Mouse (Mus musculus) forebrain, embryonic 16.5 days (tissue): ENCODE results near the gene Cldn13. TPM values are rescaled to one million over a fixed set of nuclear protein-coding genes. Genes with fewer than 3 reads are reported as not detected.
"Not testable (repeated sequence)": the region's sequence is repeated elsewhere in the genome, so short reads cannot be mapped to it uniquely, and the experiment has no call there.

Source experiments
- ATAC-seq: fragments of 200-750 bp; cut with Nextera tagmentation; 2 replicates; pipeline ENCODE4 v1.8.0; 2017; ENCODE audit warnings: mild to moderate bottlenecking, moderate library complexity
- H3K27ac ChIP-seq: fragments of 300-500 bp; sonication (generic); 2 replicates; pipeline ENCODE4 v1.5.1; 2014; ENCODE audit warnings: low read length, control low read depth
- H3K27me3 ChIP-seq: fragments of 300-500 bp; sonication (generic); replicated peaks from 2 replicates; pipeline ENCODE4 v1.6.1; 2014; ENCODE audit warnings: low read length; ENCODE audit not compliant: control insufficient read depth, insufficient read depth
- H3K36me3 ChIP-seq: fragments of 300-500 bp; sonication (generic); 2 replicates; pipeline ENCODE4 v1.6.1; 2014; ENCODE audit not compliant: control insufficient read depth, insufficient read depth
- H3K4me1 ChIP-seq: fragments of 300-500 bp; sonication (generic); replicated peaks from 2 replicates; pipeline ENCODE4 v1.6.1; 2014; ENCODE audit warnings: low read length; ENCODE audit not compliant: control insufficient read depth, insufficient read depth
- H3K4me2 ChIP-seq: fragments of 300-500 bp; sonication (generic); 2 replicates; pipeline ENCODE4 v1.6.1; 2014; ENCODE audit warnings: mild to moderate bottlenecking, low read length, control low read depth
- H3K4me3 ChIP-seq: fragments of 300-500 bp; sonication (generic); replicated peaks from 2 replicates; pipeline ENCODE4 v1.5.1; 2014; ENCODE audit warnings: mild to moderate bottlenecking, low read length, control low read depth
- H3K9ac ChIP-seq: fragments of 300-500 bp; sonication (generic); replicated peaks from 2 replicates; pipeline ENCODE4 v1.6.1; 2014; ENCODE audit warnings: low read depth, low read length, control low read depth
- H3K9me3 ChIP-seq: fragments of 300-500 bp; sonication (generic); 2 replicates; pipeline ENCODE4 v1.6.1; 2016; ENCODE audit warnings: low read length; ENCODE audit not compliant: control insufficient read depth
- WGBS: fragments of 180-500 bp; shearing (Covaris S2); extraction: QIAGEN DNeasy Blood & Tissue Kit; methylation state at CpG from one replicate; pipeline ENCODE4 v1.1.7; 2014; 5-methylcytosine and 5-hydroxymethylcytosine counted together
- polyA plus RNA-seq: library from polyadenylated mRNA; unstranded; fragments of >200 nt; fragmentation: Nextera tagmentation; extraction: Ambion mirVana; gene quantifications from 2 replicates; pipeline ENCODE4 v1.2.1, GENCODE M21; 2015

Gene Cldn13
- polyA plus RNA-seq, 1 experiment from 2014 or later = not detected

DNA sequence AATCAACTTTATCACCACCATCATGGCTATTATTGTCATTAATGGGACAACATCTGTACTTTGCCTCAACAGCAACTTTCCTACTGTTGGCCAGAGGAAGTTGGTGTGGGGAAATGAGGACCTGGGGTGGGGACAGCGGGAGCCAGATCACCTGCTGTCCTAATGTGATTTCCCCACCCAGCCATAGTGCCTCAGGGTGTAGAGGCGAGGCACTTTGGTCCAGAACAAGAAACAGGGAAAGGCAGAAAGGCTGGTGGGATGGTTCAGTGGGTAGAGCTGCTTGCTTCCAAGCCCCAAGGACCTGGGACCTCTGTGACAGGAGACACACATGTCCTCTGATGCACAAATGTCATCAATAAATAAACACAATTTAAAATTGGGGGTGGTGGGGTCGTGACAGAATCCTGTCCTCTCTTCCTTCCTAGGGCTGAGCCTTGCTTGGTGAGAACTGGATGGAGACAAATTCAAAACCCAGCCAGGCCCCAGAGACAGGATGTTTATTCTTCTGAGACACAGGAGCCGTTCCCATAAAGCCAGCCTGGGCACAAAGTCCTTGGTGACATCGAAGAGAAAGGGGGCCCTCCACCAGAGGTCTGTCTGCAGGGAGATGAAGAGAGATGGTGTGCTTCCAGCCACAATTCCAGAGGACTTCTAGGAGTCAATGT, 32.2 kb upstream of the Cldn13 start:
- no peak overlapping the region for H3K9ac ChIP-seq
- no peaks in the 10 kb centered on the region for H3K36me3 ChIP-seq
- 72% methylated on average over 5 of the region's 5 CpGs for WGBS
- no peaks in the 10 kb centered on the region for H3K4me1 ChIP-seq
- H3K4me3 ChIP-seq = no peak overlapping the region
- H3K4me2 ChIP-seq = no peak overlapping the region
- H3K27me3 ChIP-seq = peaks cover 24% of the 10 kb centered on the region
- ATAC-seq = no peak
- no peak overlapping the region for H3K27ac ChIP-seq
- H3K9me3 ChIP-seq = no peaks in the 10 kb centered on the region

DNA sequence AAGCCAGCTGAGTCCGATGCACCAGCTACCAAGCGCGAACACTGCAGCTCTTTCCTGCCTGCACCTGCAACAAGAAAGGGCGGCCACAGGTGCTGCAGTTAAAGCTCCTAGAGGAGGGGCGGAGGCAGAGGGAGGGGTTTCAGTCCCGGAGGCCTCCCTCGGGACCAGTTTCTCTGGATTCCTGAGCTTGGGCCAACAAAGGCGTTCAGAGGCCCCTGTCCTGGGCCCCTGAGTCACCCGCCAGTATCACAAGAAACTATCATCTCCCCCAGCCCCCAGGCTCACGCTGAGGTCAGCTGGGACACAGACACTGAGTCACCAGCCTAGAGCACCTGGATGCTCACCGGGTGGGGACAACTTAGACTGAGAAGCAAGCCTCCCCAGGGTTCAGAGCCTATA, 31.5 kb upstream of the Cldn13 start, which contains the start of gene Cldn4:
TSS of gene Cldn4 (minus strand) at position 78 of the 399 bp plus-strand sequence.
- H3K4me3 ChIP-seq = no peak within 1 kb of the TSS
- peaks cover 24% of the 10 kb centered on the region for H3K27me3 ChIP-seq
- H3K9me3 ChIP-seq = no peaks in the 10 kb centered on the region
- no peak for ATAC-seq
- H3K4me1 ChIP-seq = no peaks in the 10 kb centered on the region
- 10% methylated on average over 11 of the region's 11 CpGs for WGBS
- H3K9ac ChIP-seq = no peak within 1 kb of the TSS
- no peak within 1 kb of the TSS for H3K27ac ChIP-seq
- no peak within 1 kb of the TSS for H3K4me2 ChIP-seq
- H3K36me3 ChIP-seq = no peaks in the 10 kb centered on the region

DNA sequence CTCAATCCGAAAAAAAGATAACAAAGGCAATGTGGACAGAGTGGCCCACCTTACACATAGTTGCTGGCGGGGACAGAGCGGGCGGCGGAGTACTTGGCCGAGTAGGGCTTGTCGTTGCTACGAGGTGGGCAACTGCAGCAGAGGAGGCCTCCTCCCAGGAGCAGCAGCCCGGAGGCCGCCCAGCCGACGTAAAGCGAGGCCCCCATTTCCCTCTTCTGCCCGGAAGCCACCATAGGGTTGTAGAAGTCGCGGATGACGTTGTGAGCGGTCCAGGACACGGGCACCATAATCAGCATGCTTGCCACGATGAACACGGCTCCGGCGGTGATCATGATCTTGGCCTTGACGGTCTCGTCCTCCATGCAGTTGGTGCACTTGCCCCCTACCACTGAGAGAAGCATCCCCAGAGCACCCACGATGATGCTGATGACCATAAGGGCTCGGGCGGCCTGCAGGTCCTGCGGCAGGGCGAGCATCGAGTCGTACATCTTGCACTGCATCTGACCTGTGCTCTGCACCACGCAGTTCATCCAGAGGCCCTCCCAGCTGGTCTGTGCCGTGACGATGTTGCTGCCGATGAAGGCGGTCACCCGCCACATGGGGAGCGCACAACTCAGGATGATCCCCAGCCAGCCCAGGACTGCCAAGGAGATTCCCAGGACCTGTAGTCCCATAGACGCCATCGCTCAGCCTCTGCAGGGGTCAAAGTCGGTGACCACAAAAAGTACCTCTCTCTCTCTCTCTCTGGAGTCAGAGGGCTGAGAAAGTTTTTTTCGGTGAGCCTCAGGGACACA, 30.9 kb upstream of the Cldn13 start:
- no peak overlapping the region for H3K27ac ChIP-seq
- H3K4me1 ChIP-seq = no peaks in the 10 kb centered on the region
- no peak for ATAC-seq
- no peak overlapping the region for H3K4me2 ChIP-seq
- no peak overlapping the region for H3K4me3 ChIP-seq
- 17% methylated on average over 43 of the region's 43 CpGs for WGBS
- peaks cover 24% of the 10 kb centered on the region for H3K27me3 ChIP-seq
- no peaks in the 10 kb centered on the region for H3K36me3 ChIP-seq
- H3K9me3 ChIP-seq = no peaks in the 10 kb centered on the region
- H3K9ac ChIP-seq = no peak overlapping the region

DNA sequence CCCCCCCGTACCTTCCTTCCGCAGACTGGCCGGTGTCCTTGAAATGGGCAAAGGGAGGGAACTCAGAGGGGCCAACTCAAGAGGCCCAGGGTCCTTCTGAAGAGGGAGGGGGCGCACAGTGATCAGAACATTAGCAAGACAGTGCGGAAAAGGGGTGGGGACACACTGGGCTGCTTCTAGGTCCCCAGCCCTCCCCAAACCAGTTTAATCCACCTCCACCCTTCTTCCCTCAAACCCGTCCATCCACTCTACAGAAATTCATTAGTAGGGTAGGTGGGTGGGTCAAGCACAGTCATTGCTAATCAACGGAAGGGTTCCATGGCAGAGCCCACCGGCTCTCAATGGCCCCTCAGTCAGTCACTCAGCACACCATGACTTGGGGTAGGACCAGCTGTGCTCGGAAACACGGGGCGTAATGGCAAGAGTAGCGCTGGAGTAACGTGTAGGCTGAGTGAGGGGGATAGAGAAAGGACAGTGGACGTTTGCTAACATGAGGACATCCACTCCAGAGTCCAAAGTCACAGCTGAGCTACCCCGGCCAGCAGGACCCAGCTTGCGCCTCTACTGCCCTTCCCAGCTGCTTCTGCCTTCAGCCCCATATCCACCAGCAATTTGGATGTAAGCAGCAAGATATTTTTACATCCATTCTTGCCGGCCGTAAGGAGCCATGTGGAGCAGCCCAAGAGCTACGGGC, 30.1 kb upstream of the Cldn13 start:
- 48% methylated on average over 17 of the region's 19 CpGs for WGBS
- ATAC-seq = no peak
- no peak overlapping the region for H3K4me2 ChIP-seq
- no peak overlapping the region for H3K9ac ChIP-seq
- peaks cover 24% of the 10 kb centered on the region for H3K27me3 ChIP-seq
- no peaks in the 10 kb centered on the region for H3K4me1 ChIP-seq
- no peak overlapping the region for H3K27ac ChIP-seq
- H3K9me3 ChIP-seq = no peaks in the 10 kb centered on the region
- no peak overlapping the region for H3K4me3 ChIP-seq
- H3K36me3 ChIP-seq = no peaks in the 10 kb centered on the region

DNA sequence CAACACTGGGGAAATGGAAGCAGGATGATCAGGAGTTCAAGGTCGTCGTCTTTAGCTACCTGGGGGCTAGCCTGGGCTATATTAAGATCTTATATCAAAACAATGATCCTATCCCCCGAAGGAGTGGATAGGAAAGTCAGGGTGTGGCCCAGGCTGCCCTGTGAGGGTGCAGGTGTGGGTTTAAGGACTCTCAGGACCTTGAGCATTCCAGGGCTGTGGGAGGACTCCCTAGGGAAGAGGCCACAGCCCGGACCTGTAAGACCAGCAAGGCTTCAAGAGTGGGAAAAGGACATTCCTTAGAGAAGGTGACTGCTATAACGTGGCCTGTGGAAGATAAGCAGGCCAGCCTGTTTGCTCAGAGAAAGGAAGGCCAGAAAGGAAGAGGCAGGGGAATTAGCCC, 28.9 kb upstream of the Cldn13 start:
- Histone ChIP-seq H3K27me3 (peaks cover 24% of the 10 kb centered on the region), H3K4me2 (no peak overlapping the region), H3K9me3 (no peaks in the 10 kb centered on the region), H3K36me3 (no peaks in the 10 kb centered on the region), H3K9ac (no peak overlapping the region), H3K4me3 (no peak overlapping the region), H3K27ac (no peak overlapping the region), H3K4me1 (no peaks in the 10 kb centered on the region)
- 83% methylated on average over 5 of the region's 5 CpGs for WGBS
- no peak for ATAC-seq

DNA sequence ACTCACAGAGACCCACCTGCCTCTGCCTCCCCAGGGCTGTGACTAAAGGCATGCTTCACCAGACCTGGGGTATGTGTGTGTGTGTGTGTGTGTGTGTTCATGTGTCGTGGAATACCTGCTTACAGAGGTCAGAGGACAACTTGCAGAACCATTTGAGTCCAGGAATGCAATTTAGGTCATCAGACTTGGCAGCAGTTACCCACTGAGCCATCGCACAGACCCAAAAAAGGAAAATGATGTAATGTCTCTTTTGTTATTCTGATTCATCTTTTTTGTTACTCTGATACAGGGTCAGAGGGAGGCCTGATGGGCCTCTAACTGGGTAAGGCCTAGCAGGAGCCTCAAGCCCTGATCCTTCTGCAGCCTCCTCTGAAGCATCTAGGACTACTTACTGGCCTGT, 27.4 kb upstream of the Cldn13 start:
- H3K4me1 ChIP-seq = no peaks in the 10 kb centered on the region
- H3K9ac ChIP-seq = no peak overlapping the region
- H3K27me3 ChIP-seq = peaks cover 24% of the 10 kb centered on the region
- H3K4me3 ChIP-seq = no peak overlapping the region
- no peak for ATAC-seq
- H3K4me2 ChIP-seq = no peak overlapping the region
- no peak overlapping the region for H3K27ac ChIP-seq
- 70% methylated on average over 2 of the region's 2 CpGs for WGBS
- H3K9me3 ChIP-seq = no peaks in the 10 kb centered on the region
- H3K36me3 ChIP-seq = no peaks in the 10 kb centered on the region

DNA sequence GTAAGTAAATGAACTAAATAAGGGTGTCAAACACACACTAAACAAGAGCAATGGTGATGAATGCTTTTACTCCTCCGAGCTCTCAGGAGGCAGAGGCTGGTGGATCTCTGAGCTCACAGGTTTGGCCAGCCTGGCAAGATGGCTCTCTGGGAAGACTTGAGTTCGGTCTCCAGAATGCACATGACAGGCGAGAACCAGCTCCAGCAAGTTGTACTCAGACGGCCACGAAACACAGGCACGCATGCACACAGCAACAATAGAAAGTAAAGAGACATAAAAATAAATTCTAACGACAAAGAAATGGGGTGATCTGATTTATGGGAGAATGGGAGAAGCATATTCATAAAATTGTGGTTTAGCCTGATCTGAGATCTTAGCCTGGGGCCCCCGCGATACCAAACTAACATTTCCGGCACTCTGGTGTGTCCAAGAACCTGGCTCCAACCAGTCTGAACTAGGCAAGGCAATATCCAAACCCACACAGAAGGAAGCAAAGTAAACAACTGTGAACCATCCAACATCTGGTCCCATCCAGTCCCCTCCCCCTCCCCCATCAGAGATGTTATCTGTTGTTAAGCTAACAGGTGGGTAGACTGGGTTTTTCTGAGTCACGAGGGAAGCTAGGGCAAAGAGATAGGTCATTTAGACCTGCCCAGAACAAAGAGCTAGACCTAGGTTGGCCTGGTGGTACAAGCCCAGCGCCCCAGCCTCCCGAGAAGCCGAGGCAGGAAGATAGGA, 26.3 kb upstream of the Cldn13 start:
- Histone ChIP-seq H3K36me3 (no peaks in the 10 kb centered on the region), H3K4me3 (no peak overlapping the region), H3K9ac (no peak overlapping the region), H3K27me3 (peaks cover 16% of the 10 kb centered on the region), H3K4me2 (no peak overlapping the region), H3K4me1 (no peaks in the 10 kb centered on the region), H3K9me3 (no peaks in the 10 kb centered on the region), H3K27ac (no peak overlapping the region)
- ATAC-seq = no peak
- WGBS = 87% methylated on average over 14 of the region's 14 CpGs

DNA sequence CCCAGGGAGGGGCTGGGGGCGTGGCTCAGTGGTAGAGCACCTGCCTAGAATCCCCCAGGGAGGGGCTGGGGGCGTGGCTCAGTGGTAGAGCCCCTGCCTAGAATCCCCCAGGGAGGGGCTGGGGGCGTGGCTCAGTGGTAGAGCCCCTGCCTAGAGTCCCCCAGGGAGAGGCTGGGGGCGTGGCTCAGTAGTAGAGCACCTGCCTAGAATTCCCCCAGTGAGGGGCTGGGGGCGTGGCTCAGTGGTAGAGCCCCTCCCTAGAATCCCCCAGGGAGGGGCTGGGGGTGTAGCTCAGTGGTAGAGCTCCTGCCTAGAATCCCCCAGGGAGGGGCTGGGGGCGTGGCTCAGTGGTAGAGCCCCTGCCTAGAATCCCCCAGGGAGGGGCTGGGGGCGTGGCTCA, 24.2 kb upstream of the Cldn13 start:
- H3K27me3 ChIP-seq, H3K27ac ChIP-seq, H3K9me3 ChIP-seq, H3K36me3 ChIP-seq, H3K4me3 ChIP-seq, ATAC-seq, H3K4me2 ChIP-seq, H3K4me1 ChIP-seq, H3K9ac ChIP-seq: not testable (repeated sequence)
- 91% methylated on average over 1 of the region's 7 CpGs for WGBS

DNA sequence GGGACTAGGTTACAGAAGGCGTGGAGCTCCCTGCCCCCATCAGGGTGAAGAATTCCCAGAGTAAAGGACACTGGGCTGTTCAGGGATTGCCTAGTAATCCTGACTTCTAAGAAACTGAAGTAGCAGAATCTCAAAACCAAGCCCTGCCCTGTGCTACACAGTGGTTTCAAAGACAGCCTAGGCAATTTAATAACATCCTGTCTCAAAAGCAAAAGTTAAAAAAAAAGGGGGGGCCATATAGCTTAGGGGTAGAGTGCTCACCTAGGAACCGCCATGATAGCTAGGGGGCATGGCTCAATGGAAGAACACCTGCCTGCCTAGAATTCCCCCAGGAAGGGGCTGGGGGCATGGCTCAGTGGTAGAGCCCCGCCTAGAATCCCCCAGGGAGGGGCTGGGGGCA, 23.7 kb upstream of the Cldn13 start:
- 69% methylated on average over 3 of the region's 3 CpGs for WGBS
- Histone ChIP-seq H3K36me3 (no peaks in the 10 kb centered on the region), H3K4me2 (no peak overlapping the region), H3K9ac (no peak overlapping the region), H3K9me3 (no peaks in the 10 kb centered on the region), H3K27me3 (no peaks in the 10 kb centered on the region), H3K4me3 (no peak overlapping the region), H3K27ac (no peak overlapping the region), H3K4me1 (no peaks in the 10 kb centered on the region)
- ATAC-seq = no peak
